ENCODE assay signal across 14 mouse cellular contexts in genomic region chr6:62163826-62164225, GRCm38 (mm10).
"Had no signal": no experiment of that assay in that cellular context is flagged by ENCODE, and none has a peak within 500 bp of the region (broad histone marks: within the 10 kb centered on the region; RNA-seq: fewer than 3 reads in every experiment).

No protein-coding gene starts in this region.

- H3K4me3 ChIP-seq: layer of hippocampus, adult 2 months; limb, embryonic 12.5 days; liver, embryonic 13.5 days; lung, embryonic 15.5 days had no signal

- H3K27ac ChIP-seq: layer of hippocampus, adult 2 months; limb, embryonic 12.5 days; liver, embryonic 13.5 days; lung, embryonic 15.5 days had no signal

- H3K36me3 ChIP-seq: limb, embryonic 12.5 days; liver, embryonic 13.5 days; lung, embryonic 15.5 days had no signal

- H3K9me3 ChIP-seq: limb, embryonic 12.5 days; liver, embryonic 13.5 days; lung, embryonic 15.5 days had no signal

- ATAC-seq: liver, postnatal 0 days had no signal

- H3K9ac ChIP-seq: limb, embryonic 12.5 days; liver, embryonic 13.5 days; liver, postnatal 0 days; lung, embryonic 15.5 days had no signal

- DNase-seq: kidney, adult 8-10 months; kidney, postnatal 10 days; kidney, postnatal 4 days; liver; liver, embryonic 13.5 days; liver, postnatal 0 days; lung, postnatal 14 days; midbrain, embryonic 14.5 days; spleen, adult 18-20 months; thymus, adult 18-20 months; thymus, postnatal 14 days had no signal

- H3K27me3 ChIP-seq: limb, embryonic 12.5 days; liver, embryonic 13.5 days; lung, embryonic 15.5 days had no signal

- H3K4me1 ChIP-seq: limb, embryonic 12.5 days; liver, embryonic 13.5 days; lung, embryonic 15.5 days had no signal

- H3K4me2 ChIP-seq: limb, embryonic 12.5 days; liver, embryonic 13.5 days; lung, embryonic 15.5 days had no signal
